In the genomic region with DNA sequence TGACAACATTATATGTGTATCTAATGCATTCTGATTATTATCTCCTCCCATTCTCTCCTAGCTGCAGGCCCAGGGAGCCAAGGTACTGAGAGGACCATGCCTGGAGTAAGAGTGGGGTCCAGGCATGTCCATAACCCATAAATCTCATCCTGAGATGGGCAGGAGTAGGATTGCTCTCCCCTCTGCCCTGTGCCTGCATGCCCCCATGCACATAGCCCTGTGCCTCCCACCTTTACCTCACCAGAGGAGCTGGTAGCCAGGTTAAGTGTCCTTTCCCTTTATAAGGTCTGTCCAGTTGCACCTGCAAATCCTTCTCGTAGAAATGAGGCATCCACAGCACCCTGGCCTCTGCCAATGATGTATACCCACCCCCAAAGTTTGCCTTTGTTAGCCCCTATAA, we compare ENCODE assay signal across 17 mouse cellular contexts. TPM values are rescaled to one million over a fixed set of nuclear protein-coding genes. Genes with fewer than 3 reads are reported as not detected.
"Had no signal": no experiment of that assay in that cellular context is flagged by ENCODE, and none has a peak within 500 bp of the region (broad histone marks: within the 10 kb centered on the region; RNA-seq: fewer than 3 reads in every experiment).

No protein-coding gene starts in this region.

- ATAC-seq: intestine, embryonic 15.5 days had no signal

- H3K4me3 ChIP-seq: intestine, embryonic 15.5 days; left cerebral cortex, adult 2 months; limb, embryonic 10.5 days; liver, embryonic 15.5 days; lung, embryonic 15.5 days had no signal

- DNase-seq: kidney, adult 18-20 months; kidney, postnatal 10 days; kidney, postnatal 4 days; lung, postnatal 14 days; thymus, adult 18-20 months; thymus, postnatal 25 days had no signal

- H3K27me3 ChIP-seq: intestine, embryonic 15.5 days; liver, embryonic 15.5 days; lung, embryonic 15.5 days had no signal

- H3K9me3 ChIP-seq: intestine, embryonic 15.5 days; limb, embryonic 10.5 days; liver, embryonic 15.5 days; lung, embryonic 15.5 days had no signal

- H3K4me2 ChIP-seq: intestine, embryonic 15.5 days; liver, embryonic 11.5 days; liver, embryonic 15.5 days; lung, embryonic 15.5 days had no signal

- H3K27ac ChIP-seq: intestine, embryonic 15.5 days; left cerebral cortex, adult 2 months; limb, embryonic 10.5 days; liver, embryonic 15.5 days; lung, embryonic 15.5 days; macrophage had no signal

- H3K4me1 ChIP-seq: intestine, embryonic 15.5 days; limb, embryonic 10.5 days; liver, embryonic 15.5 days; lung, embryonic 15.5 days had no signal

- H3K36me3 ChIP-seq: intestine, embryonic 15.5 days; limb, embryonic 10.5 days; liver, embryonic 15.5 days; lung, embryonic 15.5 days had no signal

- H3K9ac ChIP-seq: intestine, embryonic 15.5 days; liver, embryonic 15.5 days; lung, embryonic 15.5 days had no signal

RNA-seq across cellular contexts. Expression of a gene that starts 6.2 kb away (rescaled TPM):
- polyA plus RNA-seq: intestine, embryonic 15.5 days; kidney, embryonic 14.5 days; limb, embryonic 10.5 days; limb, embryonic 14.5 days; liver, embryonic 11.5 days; liver, embryonic 15.5 days; lung, embryonic 15.5 days; macrophage; stomach, embryonic 14.5 days; urinary bladder, adult 2 months had no signal

RNA-seq across cellular contexts. Expression of a gene that starts 15.0 kb away (rescaled TPM):
- polyA plus RNA-seq: intestine, embryonic 15.5 days; kidney, embryonic 14.5 days; limb, embryonic 10.5 days; limb, embryonic 14.5 days; liver, embryonic 11.5 days; liver, embryonic 15.5 days; lung, embryonic 15.5 days; macrophage; stomach, embryonic 14.5 days; urinary bladder, adult 2 months had no signal

RNA-seq across cellular contexts. Expression of a gene that starts 18.8 kb away (rescaled TPM):
- polyA plus RNA-seq: intestine, embryonic 15.5 days; kidney, embryonic 14.5 days; limb, embryonic 10.5 days; limb, embryonic 14.5 days; liver, embryonic 11.5 days; liver, embryonic 15.5 days; lung, embryonic 15.5 days; macrophage; stomach, embryonic 14.5 days; urinary bladder, adult 2 months had no signal

RNA-seq across cellular contexts. Expression of a gene that starts 31.8 kb away (rescaled TPM):
- polyA plus RNA-seq: intestine, embryonic 15.5 days; kidney, embryonic 14.5 days; limb, embryonic 10.5 days; limb, embryonic 14.5 days; liver, embryonic 11.5 days; liver, embryonic 15.5 days; lung, embryonic 15.5 days; macrophage; stomach, embryonic 14.5 days; urinary bladder, adult 2 months had no signal

RNA-seq across cellular contexts. Expression of a gene that starts 34.7 kb away (rescaled TPM):
- polyA plus RNA-seq: intestine, embryonic 15.5 days; kidney, embryonic 14.5 days; limb, embryonic 10.5 days; limb, embryonic 14.5 days; liver, embryonic 11.5 days; liver, embryonic 15.5 days; lung, embryonic 15.5 days; macrophage; stomach, embryonic 14.5 days; urinary bladder, adult 2 months had no signal
